Mouse (Mus musculus): ENCODE results near the gene Ostf1. TPM values are rescaled to one million over a fixed set of nuclear protein-coding genes. Genes with fewer than 3 reads are reported as not detected.
"Not testable (repeated sequence)": the region's sequence is repeated elsewhere in the genome, so short reads cannot be mapped to it uniquely, and the experiment has no call there.

The Ostf1 gene
- polyA plus RNA-seq, 1 experiment from 2014 or later = 36.8 TPM

- ATAC-seq (replicated peaks; ENCODE audit: low FRiP score) (no peak), DNase-seq (ENCODE audit: low spot score) (no peak)
- no peak overlapping the region for H3K27ac ChIP-seq (ENCODE audit: low read depth, low read length)
- no peak overlapping the region for H3K4me3 ChIP-seq (ENCODE audit: low read depth, low read length)
- no peak overlapping the region for H3K9ac ChIP-seq (ENCODE audit: low read length)
- no peaks in the 10 kb centered on the region for H3K27me3 ChIP-seq (ENCODE audit: control insufficient read depth, insufficient read depth, low read length)
- no peaks in the 10 kb centered on the region for H3K9me3 ChIP-seq (ENCODE audit: control insufficient read depth, low read length)
- H3K4me2 ChIP-seq (ENCODE audit: low read depth, low read length, severe bottlenecking) = no peak overlapping the region
- no peaks in the 10 kb centered on the region for H3K36me3 ChIP-seq (ENCODE audit: control insufficient read depth, insufficient read depth, low read length)
- no peaks in the 10 kb centered on the region for H3K4me1 ChIP-seq (replicated peaks; ENCODE audit: control insufficient read depth, insufficient read depth, low read length)
- WGBS = 90% methylated on average over 8 of the region's 8 CpGs
Observed at GRCm38 (mm10) chr19:18589276-18589675, 42.3 kb downstream of the Ostf1 start.

- H3K9me3 ChIP-seq (ENCODE audit: control insufficient read depth, low read length); H3K4me2 ChIP-seq (ENCODE audit: low read depth, low read length, severe bottlenecking); H3K36me3 ChIP-seq (ENCODE audit: control insufficient read depth, insufficient read depth, low read length); H3K27me3 ChIP-seq (ENCODE audit: control insufficient read depth, insufficient read depth, low read length); H3K4me3 ChIP-seq (ENCODE audit: low read depth, low read length); H3K4me1 ChIP-seq (replicated peaks; ENCODE audit: control insufficient read depth, insufficient read depth, low read length); ATAC-seq (replicated peaks; ENCODE audit: low FRiP score); DNase-seq (ENCODE audit: low spot score); H3K27ac ChIP-seq (ENCODE audit: low read depth, low read length); H3K9ac ChIP-seq (ENCODE audit: low read length): not testable (repeated sequence)
- WGBS = 92% methylated on average over 10 of the region's 10 CpGs
Observed at GRCm38 (mm10) chr19:18588801-18589200, 42.8 kb downstream of the Ostf1 start.

- DNase-seq (ENCODE audit: low spot score) = no peak
- WGBS = 94% methylated on average over 1 of the region's 1 CpGs
Observed at GRCm38 (mm10) chr19:18588243-18588642, 43.4 kb downstream of the Ostf1 start.

GRCm38 (mm10) chr19:18587118-18587517 lies 44.5 kb downstream of the Ostf1 start:
- Histone ChIP-seq H3K4me2 (ENCODE audit: low read depth, low read length, severe bottlenecking) (no peak overlapping the region), H3K27me3 (ENCODE audit: control insufficient read depth, insufficient read depth, low read length) (no peaks in the 10 kb centered on the region), H3K9ac (ENCODE audit: low read length) (no peak overlapping the region), H3K4me1 (replicated peaks; ENCODE audit: control insufficient read depth, insufficient read depth, low read length) (no peaks in the 10 kb centered on the region), H3K9me3 (ENCODE audit: control insufficient read depth, low read length) (no peaks in the 10 kb centered on the region), H3K4me3 (ENCODE audit: low read depth, low read length) (no peak overlapping the region), H3K36me3 (ENCODE audit: control insufficient read depth, insufficient read depth, low read length) (no peaks in the 10 kb centered on the region), H3K27ac (ENCODE audit: low read depth, low read length) (no peak overlapping the region)
- DNase-seq (ENCODE audit: low spot score) (no peak), ATAC-seq (replicated peaks; ENCODE audit: low FRiP score) (peak; percentile 42; the same call in 1 of the 2 replicates)
- WGBS = 89% methylated on average over 9 of the region's 9 CpGs

More at GRCm38 (mm10) chr19:18588243-18588642, 43.4 kb downstream of the Ostf1 start:
- Histone ChIP-seq H3K4me2 (ENCODE audit: low read depth, low read length, severe bottlenecking) (no peak overlapping the region), H3K27me3 (ENCODE audit: control insufficient read depth, insufficient read depth, low read length) (no peaks in the 10 kb centered on the region), H3K27ac (ENCODE audit: low read depth, low read length) (no peak overlapping the region), H3K9ac (ENCODE audit: low read length) (no peak overlapping the region), H3K4me1 (replicated peaks; ENCODE audit: control insufficient read depth, insufficient read depth, low read length) (no peaks in the 10 kb centered on the region), H3K9me3 (ENCODE audit: control insufficient read depth, low read length) (no peaks in the 10 kb centered on the region), H3K36me3 (ENCODE audit: control insufficient read depth, insufficient read depth, low read length) (no peaks in the 10 kb centered on the region), H3K4me3 (ENCODE audit: low read depth, low read length) (no peak overlapping the region)
- ATAC-seq (replicated peaks; ENCODE audit: low FRiP score) = no peak

DNA sequence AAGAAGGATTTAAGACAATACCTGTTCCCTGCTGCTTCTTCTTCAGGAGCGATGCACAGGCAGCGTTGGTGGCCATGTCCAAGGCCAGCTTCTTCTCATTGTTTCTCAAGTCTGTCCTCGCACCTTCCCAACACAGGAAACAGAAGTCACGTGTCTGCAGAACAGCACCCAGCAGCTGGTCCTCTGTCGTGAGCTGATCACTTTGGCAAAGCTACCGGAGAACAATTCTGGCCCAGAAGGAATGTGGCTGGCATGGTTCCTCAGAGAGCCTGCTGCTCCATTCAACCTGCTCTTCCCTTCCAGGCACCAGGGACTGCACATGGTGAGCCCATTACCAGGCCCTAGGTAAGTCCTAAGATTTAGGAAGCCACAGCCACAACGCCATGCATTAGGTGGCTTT lies 47.0 kb downstream of the Ostf1 start:
- Histone ChIP-seq H3K4me3 (ENCODE audit: low read depth, low read length) (no peak overlapping the region), H3K36me3 (ENCODE audit: control insufficient read depth, insufficient read depth, low read length) (no peaks in the 10 kb centered on the region), H3K4me1 (replicated peaks; ENCODE audit: control insufficient read depth, insufficient read depth, low read length) (no peaks in the 10 kb centered on the region), H3K4me2 (ENCODE audit: low read depth, low read length, severe bottlenecking) (no peak overlapping the region), H3K27ac (ENCODE audit: low read depth, low read length) (no peak overlapping the region), H3K27me3 (ENCODE audit: control insufficient read depth, insufficient read depth, low read length) (no peaks in the 10 kb centered on the region), H3K9me3 (ENCODE audit: control insufficient read depth, low read length) (no peaks in the 10 kb centered on the region), H3K9ac (ENCODE audit: low read length) (no peak overlapping the region)
- 91% methylated on average over 7 of the region's 7 CpGs for WGBS
- ATAC-seq (replicated peaks; ENCODE audit: low FRiP score) (no peak), DNase-seq (ENCODE audit: low spot score) (no peak)

GRCm38 (mm10) chr19:18583706-18584105 lies 47.9 kb downstream of the Ostf1 start:
- Histone ChIP-seq H3K27me3 (ENCODE audit: control insufficient read depth, insufficient read depth, low read length) (no peaks in the 10 kb centered on the region), H3K4me2 (ENCODE audit: low read depth, low read length, severe bottlenecking) (no peak overlapping the region), H3K9ac (ENCODE audit: low read length) (no peak overlapping the region), H3K4me1 (replicated peaks; ENCODE audit: control insufficient read depth, insufficient read depth, low read length) (no peaks in the 10 kb centered on the region), H3K36me3 (ENCODE audit: control insufficient read depth, insufficient read depth, low read length) (no peaks in the 10 kb centered on the region), H3K27ac (ENCODE audit: low read depth, low read length) (no peak overlapping the region), H3K9me3 (ENCODE audit: control insufficient read depth, low read length) (no peaks in the 10 kb centered on the region), H3K4me3 (ENCODE audit: low read depth, low read length) (no peak overlapping the region)
- DNase-seq (ENCODE audit: low spot score) = no peak
- no peak for ATAC-seq (replicated peaks; ENCODE audit: low FRiP score)
- 90% methylated on average over 4 of the region's 4 CpGs for WGBS

DNA sequence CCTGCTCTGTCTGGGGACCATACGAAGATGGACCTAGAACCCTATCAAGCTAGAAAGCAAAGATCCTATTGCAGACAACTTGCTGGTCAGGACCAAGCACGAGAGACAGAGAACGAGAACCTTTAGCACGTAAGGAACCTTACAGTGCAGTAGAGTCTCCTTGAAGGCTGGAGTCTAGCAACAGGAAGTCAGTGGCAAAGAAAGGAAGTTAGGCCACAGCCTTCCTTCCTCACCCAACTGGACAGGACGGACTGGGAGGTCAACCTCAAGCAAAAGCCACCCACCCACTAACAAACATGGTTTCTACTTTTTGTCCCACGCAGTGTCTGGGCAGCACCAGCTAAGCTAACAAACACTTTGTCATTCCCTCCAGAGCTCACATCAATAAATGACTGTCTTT lies 48.7 kb downstream of the Ostf1 start:
- 88% methylated on average over 6 of the region's 6 CpGs for WGBS

GRCm38 (mm10) chr19:18582226-18582625 lies 49.4 kb downstream of the Ostf1 start:
- DNase-seq (ENCODE audit: low spot score) (no peak), ATAC-seq (replicated peaks; ENCODE audit: low FRiP score) (no peak)
- no peaks in the 10 kb centered on the region for H3K36me3 ChIP-seq (ENCODE audit: control insufficient read depth, insufficient read depth, low read length)
- H3K4me3 ChIP-seq (ENCODE audit: low read depth, low read length) = no peak overlapping the region
- H3K9ac ChIP-seq (ENCODE audit: low read length) = no peak overlapping the region
- H3K4me1 ChIP-seq (replicated peaks; ENCODE audit: control insufficient read depth, insufficient read depth, low read length) = no peaks in the 10 kb centered on the region
- H3K9me3 ChIP-seq (ENCODE audit: control insufficient read depth, low read length) = no peaks in the 10 kb centered on the region
- H3K27ac ChIP-seq (ENCODE audit: low read depth, low read length) = no peak overlapping the region
- no peak overlapping the region for H3K4me2 ChIP-seq (ENCODE audit: low read depth, low read length, severe bottlenecking)
- WGBS = 96% methylated on average over 9 of the region's 9 CpGs
- H3K27me3 ChIP-seq (ENCODE audit: control insufficient read depth, insufficient read depth, low read length) = no peaks in the 10 kb centered on the region

More for the DNA sequence above, 48.7 kb downstream of the Ostf1 start:
- Histone ChIP-seq H3K27me3 (ENCODE audit: control insufficient read depth, insufficient read depth, low read length) (no peaks in the 10 kb centered on the region), H3K4me3 (ENCODE audit: low read depth, low read length) (no peak overlapping the region), H3K4me2 (ENCODE audit: low read depth, low read length, severe bottlenecking) (no peak overlapping the region), H3K9ac (ENCODE audit: low read length) (no peak overlapping the region), H3K4me1 (replicated peaks; ENCODE audit: control insufficient read depth, insufficient read depth, low read length) (no peaks in the 10 kb centered on the region), H3K27ac (ENCODE audit: low read depth, low read length) (no peak overlapping the region), H3K9me3 (ENCODE audit: control insufficient read depth, low read length) (no peaks in the 10 kb centered on the region), H3K36me3 (ENCODE audit: control insufficient read depth, insufficient read depth, low read length) (no peaks in the 10 kb centered on the region)
- no peak for DNase-seq (ENCODE audit: low spot score)
- no peak for ATAC-seq (replicated peaks; ENCODE audit: low FRiP score)

- Histone ChIP-seq H3K9me3 (ENCODE audit: control insufficient read depth, low read length) (no peaks in the 10 kb centered on the region), H3K4me2 (ENCODE audit: low read depth, low read length, severe bottlenecking) (no peak overlapping the region), H3K36me3 (ENCODE audit: control insufficient read depth, insufficient read depth, low read length) (no peaks in the 10 kb centered on the region), H3K4me3 (ENCODE audit: low read depth, low read length) (no peak overlapping the region), H3K9ac (ENCODE audit: low read length) (no peak overlapping the region), H3K27ac (ENCODE audit: low read depth, low read length) (no peak overlapping the region), H3K27me3 (ENCODE audit: control insufficient read depth, insufficient read depth, low read length) (no peaks in the 10 kb centered on the region), H3K4me1 (replicated peaks; ENCODE audit: control insufficient read depth, insufficient read depth, low read length) (no peaks in the 10 kb centered on the region)
- 96% methylated on average over 16 of the region's 16 CpGs for WGBS
- ATAC-seq (replicated peaks; ENCODE audit: low FRiP score) = no peak
- no peak for DNase-seq (ENCODE audit: low spot score)
Observed at GRCm38 (mm10) chr19:18581046-18581445, 50.6 kb downstream of the Ostf1 start.
